Mouse (Mus musculus) embryonic facial prominence, embryonic 13.5 days (tissue): ENCODE measurements around the gene Rnf144b. TPM values are rescaled to one million over a fixed set of nuclear protein-coding genes. Genes with fewer than 3 reads are reported as not detected.

ENCODE experiments used
- ATAC-seq: fragments of 200-750 bp; cut with Nextera tagmentation; 2 replicates; pipeline ENCODE4 v1.8.0; 2017; ENCODE audit warnings: low read depth; ENCODE audit not compliant: insufficient number of reproducible peaks, insufficient read depth, low FRiP score, low TSS enrichment
- H3K27ac ChIP-seq: fragments of 300-500 bp; sonication (generic); 2 replicates; pipeline ENCODE4 v1.5.1; 2015; ENCODE audit warnings: moderate library complexity, mild to moderate bottlenecking, inconsistent platforms
- H3K27me3 ChIP-seq: fragments of 300-500 bp; sonication (generic); 2 replicates; pipeline ENCODE4 v1.6.1; 2015; ENCODE audit warnings: mild to moderate bottlenecking, inconsistent platforms
- H3K36me3 ChIP-seq: fragments of 300-500 bp; sonication (generic); 2 replicates; pipeline ENCODE4 v1.6.1; 2015; ENCODE audit warnings: mild to moderate bottlenecking, inconsistent platforms
- H3K4me1 ChIP-seq: fragments of 300-500 bp; sonication (generic); 2 replicates; pipeline ENCODE4 v1.6.1; 2015; ENCODE audit warnings: inconsistent platforms
- H3K4me2 ChIP-seq: fragments of 300-500 bp; sonication (generic); 2 replicates; pipeline ENCODE4 v1.6.1; 2015; ENCODE audit warnings: moderate library complexity, mild to moderate bottlenecking, inconsistent platforms
- H3K4me3 ChIP-seq: fragments of 300-500 bp; sonication (generic); 2 replicates; pipeline ENCODE4 v1.5.1; 2015; ENCODE audit warnings: mild to moderate bottlenecking, inconsistent platforms
- H3K9ac ChIP-seq: fragments of 300-500 bp; sonication (generic); 2 replicates; pipeline ENCODE4 v1.6.1; 2015; ENCODE audit warnings: mild to moderate bottlenecking, inconsistent platforms
- H3K9me3 ChIP-seq: fragments of 300-500 bp; sonication (generic); 2 replicates; pipeline ENCODE4 v1.6.1; 2016; ENCODE audit warnings: inconsistent platforms
- WGBS: fragments of 180-500 bp; shearing (Covaris S2); methylation state at CpG from one replicate; pipeline ENCODE4 v1.1.7; 2015; ENCODE audit warnings: mixed read lengths; 5-methylcytosine and 5-hydroxymethylcytosine counted together
- polyA plus RNA-seq: library from polyadenylated mRNA; unstranded; fragments of >200 nt; fragmentation: Nextera tagmentation; extraction: Ambion mirVana; gene quantifications from 2 replicates; pipeline ENCODE4 v1.2.1, GENCODE M21; 2015

Rnf144b gene
- polyA plus RNA-seq, 1 experiment from 2014 or later = 2.2 TPM

GRCm38 (mm10) chr13:47125595-47125994 is 3.1 kb downstream of the Rnf144b start:
- no peaks in the 10 kb centered on the region for H3K36me3 ChIP-seq
- no peak overlapping the region for H3K4me3 ChIP-seq
- WGBS = 40% methylated on average over 5 of the region's 5 CpGs
- no peak overlapping the region for H3K9ac ChIP-seq
- peaks cover 20% of the 10 kb centered on the region for H3K27me3 ChIP-seq
- ATAC-seq = 0 out of 2 replicates have a peak, but pooled peaks have one; percentile 10
- no peaks in the 10 kb centered on the region for H3K9me3 ChIP-seq
- peaks cover 23% of the 10 kb centered on the region for H3K4me1 ChIP-seq
- H3K27ac ChIP-seq = no peak overlapping the region
- no peak overlapping the region for H3K4me2 ChIP-seq

- Histone ChIP-seq H3K4me1 (peaks cover 6% of the 10 kb centered on the region), H3K9me3 (no peaks in the 10 kb centered on the region), H3K27me3 (0 out of 2 replicates have a peak, but pooled peaks cover 1% of the 10 kb centered on the region), H3K9ac (no peak overlapping the region), H3K4me2 (no peak overlapping the region), H3K36me3 (no peaks in the 10 kb centered on the region), H3K4me3 (no peak overlapping the region), H3K27ac (no peak overlapping the region)
- WGBS = 61% methylated on average over 4 of the region's 4 CpGs
- no peak for ATAC-seq
Observed at GRCm38 (mm10) chr13:47129090-47129489, 6.6 kb downstream of the Rnf144b start.

- no peaks in the 10 kb centered on the region for H3K9me3 ChIP-seq
- H3K4me2 ChIP-seq = no peak overlapping the region
- no peak for ATAC-seq
- no peaks in the 10 kb centered on the region for H3K27me3 ChIP-seq
- 89% methylated on average over 8 of the region's 8 CpGs for WGBS
- H3K4me3 ChIP-seq = no peak overlapping the region
- H3K27ac ChIP-seq = no peak overlapping the region
- H3K9ac ChIP-seq = no peak overlapping the region
- H3K4me1 ChIP-seq = no peaks in the 10 kb centered on the region
- no peaks in the 10 kb centered on the region for H3K36me3 ChIP-seq
Observed at GRCm38 (mm10) chr13:47133058-47133457, 10.6 kb downstream of the Rnf144b start.

GRCm38 (mm10) chr13:47134836-47135235 is 12.4 kb downstream of the Rnf144b start:
- H3K27me3 ChIP-seq = no peaks in the 10 kb centered on the region
- H3K36me3 ChIP-seq = no peaks in the 10 kb centered on the region
- no peak overlapping the region for H3K4me3 ChIP-seq
- 87% methylated on average over 7 of the region's 7 CpGs for WGBS
- no peak for ATAC-seq
- no peak overlapping the region for H3K4me2 ChIP-seq
- no peaks in the 10 kb centered on the region for H3K4me1 ChIP-seq
- H3K9ac ChIP-seq = no peak overlapping the region
- H3K9me3 ChIP-seq = peaks cover 7% of the 10 kb centered on the region; the same call in 1 of the 2 replicates
- no peak overlapping the region for H3K27ac ChIP-seq

GRCm38 (mm10) chr13:47135741-47136140 is 13.3 kb downstream of the Rnf144b start:
- Histone ChIP-seq H3K4me2 (no peak overlapping the region), H3K9me3 (peaks cover 7% of the 10 kb centered on the region; the same call in 1 of the 2 replicates), H3K9ac (no peak overlapping the region), H3K27ac (peak overlapping the region; percentile 34; the same call in 1 of the 2 replicates), H3K27me3 (no peaks in the 10 kb centered on the region), H3K36me3 (no peaks in the 10 kb centered on the region), H3K4me3 (no peak overlapping the region), H3K4me1 (no peaks in the 10 kb centered on the region)
- 64% methylated on average over 7 of the region's 7 CpGs for WGBS
- no peak for ATAC-seq

GRCm38 (mm10) chr13:47142764-47143163 is 20.3 kb downstream of the Rnf144b start:
- Histone ChIP-seq H3K4me2 (no peak overlapping the region), H3K9me3 (peaks cover 7% of the 10 kb centered on the region; the same call in 1 of the 2 replicates), H3K27me3 (no peaks in the 10 kb centered on the region), H3K36me3 (no peaks in the 10 kb centered on the region), H3K9ac (no peak overlapping the region), H3K4me3 (no peak overlapping the region), H3K4me1 (peaks cover 15% of the 10 kb centered on the region), H3K27ac (no peak overlapping the region)
- WGBS = 66% methylated on average over 6 of the region's 6 CpGs
- ATAC-seq = no peak

- 30% methylated on average over 9 of the region's 9 CpGs for WGBS
- no peak for ATAC-seq
- Histone ChIP-seq H3K27me3 (no peaks in the 10 kb centered on the region), H3K4me1 (peaks cover 23% of the 10 kb centered on the region), H3K9ac (peak overlapping the region; percentile 46; the same call in 1 of the 2 replicates), H3K4me2 (no peak overlapping the region), H3K9me3 (no peaks in the 10 kb centered on the region), H3K36me3 (no peaks in the 10 kb centered on the region), H3K27ac (peak overlapping the region; percentile 69), H3K4me3 (no peak overlapping the region)
Observed at GRCm38 (mm10) chr13:47145939-47146338, 23.5 kb downstream of the Rnf144b start.

GRCm38 (mm10) chr13:47146388-47146787 is 23.9 kb downstream of the Rnf144b start:
- Histone ChIP-seq H3K36me3 (no peaks in the 10 kb centered on the region), H3K4me3 (no peak overlapping the region), H3K4me1 (peaks cover 23% of the 10 kb centered on the region), H3K9me3 (no peaks in the 10 kb centered on the region), H3K27me3 (no peaks in the 10 kb centered on the region), H3K27ac (0 out of 2 replicates have a peak overlapping the region, but pooled peaks have one; percentile 69), H3K4me2 (no peak overlapping the region), H3K9ac (no peak overlapping the region)
- WGBS = 42% methylated on average over 7 of the region's 7 CpGs
- ATAC-seq = no peak

GRCm38 (mm10) chr13:47148573-47148972 is 26.1 kb downstream of the Rnf144b start:
- Histone ChIP-seq H3K27me3 (no peaks in the 10 kb centered on the region), H3K27ac (no peak overlapping the region), H3K9me3 (no peaks in the 10 kb centered on the region), H3K4me2 (no peak overlapping the region), H3K4me1 (peaks cover 33% of the 10 kb centered on the region), H3K9ac (no peak overlapping the region), H3K36me3 (no peaks in the 10 kb centered on the region), H3K4me3 (no peak overlapping the region)
- no peak for ATAC-seq
- WGBS = 65% methylated on average over 11 of the region's 11 CpGs

- 92% methylated on average over 10 of the region's 10 CpGs for WGBS
- Histone ChIP-seq H3K4me3 (no peak overlapping the region), H3K36me3 (no peaks in the 10 kb centered on the region), H3K9me3 (no peaks in the 10 kb centered on the region), H3K27me3 (0 out of 2 replicates have a peak, but pooled peaks cover 3% of the 10 kb centered on the region), H3K9ac (no peak overlapping the region), H3K4me2 (no peak overlapping the region), H3K27ac (no peak overlapping the region), H3K4me1 (peaks cover 33% of the 10 kb centered on the region)
- no peak for ATAC-seq
Observed at GRCm38 (mm10) chr13:47149993-47150392, 27.5 kb downstream of the Rnf144b start.

- Histone ChIP-seq H3K36me3 (no peaks in the 10 kb centered on the region), H3K4me1 (peaks cover 25% of the 10 kb centered on the region), H3K9me3 (no peaks in the 10 kb centered on the region), H3K27me3 (0 out of 2 replicates have a peak, but pooled peaks cover 3% of the 10 kb centered on the region), H3K4me3 (no peak overlapping the region), H3K27ac (no peak overlapping the region), H3K9ac (no peak overlapping the region), H3K4me2 (no peak overlapping the region)
- ATAC-seq = no peak
- WGBS = 84% methylated on average over 14 of the region's 14 CpGs
Observed at GRCm38 (mm10) chr13:47151060-47151459, 28.6 kb downstream of the Rnf144b start.

GRCm38 (mm10) chr13:47152390-47152789 is 29.9 kb downstream of the Rnf144b start:
- 0 out of 2 replicates have a peak, but pooled peaks cover 3% of the 10 kb centered on the region for H3K27me3 ChIP-seq
- no peaks in the 10 kb centered on the region for H3K36me3 ChIP-seq
- 0 out of 2 replicates have a peak, but pooled peaks have one; percentile 32 for ATAC-seq
- 0 out of 2 replicates have a peak overlapping the region, but pooled peaks have one; percentile 29 for H3K27ac ChIP-seq
- H3K4me3 ChIP-seq = no peak overlapping the region
- WGBS = 32% methylated on average over 7 of the region's 7 CpGs
- no peaks in the 10 kb centered on the region for H3K9me3 ChIP-seq
- H3K4me1 ChIP-seq = peaks cover 18% of the 10 kb centered on the region
- no peak overlapping the region for H3K9ac ChIP-seq
- H3K4me2 ChIP-seq = 0 out of 2 replicates have a peak overlapping the region, but pooled peaks have one; percentile 3
